Mouse (Mus musculus): ENCODE data around the gene Serpinf1. TPM values are rescaled to one million over a fixed set of nuclear protein-coding genes. Genes with fewer than 3 reads are reported as not detected.

Gene Serpinf1
- polyA plus RNA-seq, 1 experiment from 2014 or later = 87.0 TPM

- H3K36me3 ChIP-seq (ENCODE audit: control insufficient read depth, insufficient read depth, low read length) = no peaks in the 10 kb centered on the region
- WGBS = 64% methylated on average over 4 of the region's 4 CpGs
- no peak overlapping the region for H3K9ac ChIP-seq (ENCODE audit: low read length)
- ATAC-seq (ENCODE audit: insufficient read depth, low FRiP score, low TSS enrichment) = no peak
- no peaks in the 10 kb centered on the region for H3K27me3 ChIP-seq (ENCODE audit: control insufficient read depth, insufficient read depth, low read length)
- H3K4me3 ChIP-seq (ENCODE audit: low read depth, low read length) = no peak overlapping the region
- no peaks in the 10 kb centered on the region for H3K9me3 ChIP-seq (ENCODE audit: control insufficient read depth, low read length)
- H3K4me2 ChIP-seq (ENCODE audit: low read depth) = no peak overlapping the region
- H3K27ac ChIP-seq (ENCODE audit: low read depth, low read length) = no peak overlapping the region
- no peak for DNase-seq (ENCODE audit: low spot score)
- peaks cover 23% of the 10 kb centered on the region for H3K4me1 ChIP-seq (ENCODE audit: control insufficient read depth, insufficient read depth, low read length)
These were observed 41.1 kb upstream of the Serpinf1 start for GRCm38 (mm10) chr11:75463624-75464023.

DNA sequence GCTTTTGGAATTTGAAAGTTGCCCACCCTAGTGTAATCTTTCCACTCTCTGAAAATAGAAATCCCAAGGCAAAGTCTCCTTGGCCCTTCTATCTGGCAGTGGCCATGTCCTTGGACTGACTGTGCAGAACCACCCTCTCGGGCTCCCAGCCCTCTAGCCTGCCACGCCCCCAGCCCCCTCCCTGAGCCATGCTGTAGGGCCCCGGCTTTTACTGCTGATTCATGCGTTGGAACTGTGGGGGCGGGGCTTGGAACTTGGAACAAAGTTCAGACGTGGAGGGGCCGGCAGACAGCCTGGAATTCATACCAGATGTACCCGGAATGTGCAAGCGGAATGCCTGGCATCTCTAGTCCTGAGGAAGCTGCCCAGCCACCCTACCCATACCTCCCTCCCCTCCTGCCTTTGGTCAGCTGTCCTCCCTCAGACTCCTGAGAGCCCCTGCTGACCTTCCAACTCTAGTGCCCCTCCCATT is 40.4 kb upstream of the Serpinf1 start:
- H3K4me3 ChIP-seq (ENCODE audit: low read depth, low read length) = no peak overlapping the region; the same call in 1 of the 2 replicates

GRCm38 (mm10) chr11:75462253-75462783 is 39.8 kb upstream of the Serpinf1 start:
- no peaks in the 10 kb centered on the region for H3K27me3 ChIP-seq (ENCODE audit: control insufficient read depth, insufficient read depth, low read length)

More for the DNA sequence above, 40.4 kb upstream of the Serpinf1 start:
- Histone ChIP-seq H3K4me2 (ENCODE audit: low read depth) (peak overlapping the region; percentile 92), H3K4me1 (ENCODE audit: control insufficient read depth, insufficient read depth, low read length) (peaks cover 23% of the 10 kb centered on the region), H3K36me3 (ENCODE audit: control insufficient read depth, insufficient read depth, low read length) (no peaks in the 10 kb centered on the region), H3K9ac (ENCODE audit: low read length) (no peak overlapping the region; the same call in 1 of the 2 replicates), H3K27ac (ENCODE audit: low read depth, low read length) (no peak overlapping the region), H3K27me3 (ENCODE audit: control insufficient read depth, insufficient read depth, low read length) (no peaks in the 10 kb centered on the region), H3K9me3 (ENCODE audit: control insufficient read depth, low read length) (no peaks in the 10 kb centered on the region)
- DNase-seq (ENCODE audit: low spot score) = peak; percentile 78
- 2% methylated on average over 9 of the region's 9 CpGs for WGBS
- ATAC-seq (ENCODE audit: insufficient read depth, low FRiP score, low TSS enrichment) = no peak

DNA sequence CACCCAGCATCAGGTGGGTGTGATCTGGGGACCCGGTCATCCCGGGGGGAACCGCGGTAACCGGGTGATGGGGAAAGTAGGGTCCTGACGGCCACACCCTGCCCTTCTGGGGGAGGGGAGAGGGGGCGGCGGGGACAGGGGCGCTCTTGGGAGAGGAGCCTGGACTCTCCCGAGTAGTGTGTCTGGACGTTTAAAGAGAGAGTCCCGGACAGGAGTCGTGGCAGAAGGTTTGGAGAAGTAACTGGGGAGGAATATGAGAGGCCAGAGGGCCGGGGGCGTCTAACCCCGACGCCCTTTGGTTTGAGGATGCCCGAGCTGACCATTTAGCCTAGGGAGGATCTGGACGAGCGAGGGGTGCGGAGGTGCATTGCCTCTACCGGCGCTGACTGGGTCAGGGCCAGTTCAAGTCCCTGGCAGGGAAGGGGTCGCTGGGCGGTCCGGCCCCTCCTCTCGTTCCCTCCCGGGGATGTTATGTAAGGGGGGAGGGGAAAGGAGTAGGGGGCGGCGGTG is 39.3 kb upstream of the Serpinf1 start:
- peak overlapping the region; percentile 54 for H3K9ac ChIP-seq (ENCODE audit: low read length)
- H3K4me2 ChIP-seq (ENCODE audit: low read depth) = peak overlapping the region; percentile 92
- H3K27me3 ChIP-seq (ENCODE audit: control insufficient read depth, insufficient read depth, low read length) = no peaks in the 10 kb centered on the region
- no peaks in the 10 kb centered on the region for H3K36me3 ChIP-seq (ENCODE audit: control insufficient read depth, insufficient read depth, low read length)
- peak overlapping the region; percentile 73 for H3K4me3 ChIP-seq (ENCODE audit: low read depth, low read length)
- DNase-seq (ENCODE audit: low spot score) (no peak), ATAC-seq (ENCODE audit: insufficient read depth, low FRiP score, low TSS enrichment) (peak; percentile 10)
- H3K4me1 ChIP-seq (ENCODE audit: control insufficient read depth, insufficient read depth, low read length) = peaks cover 23% of the 10 kb centered on the region
- H3K27ac ChIP-seq (ENCODE audit: low read depth, low read length) = 0 out of 2 replicates have a peak overlapping the region, but pooled peaks have one; percentile 17
- no peaks in the 10 kb centered on the region for H3K9me3 ChIP-seq (ENCODE audit: control insufficient read depth, low read length)
- WGBS = under 1% methylated on average over 29 of the region's 30 CpGs

More at GRCm38 (mm10) chr11:75462253-75462783, 39.8 kb upstream of the Serpinf1 start:
- 6% methylated on average over 15 of the region's 16 CpGs for WGBS
- ATAC-seq (ENCODE audit: insufficient read depth, low FRiP score, low TSS enrichment) (no peak), DNase-seq (ENCODE audit: low spot score) (no peak)
- peak overlapping the region; percentile 92 for H3K4me2 ChIP-seq (ENCODE audit: low read depth)
- H3K36me3 ChIP-seq (ENCODE audit: control insufficient read depth, insufficient read depth, low read length) = no peaks in the 10 kb centered on the region
- H3K4me1 ChIP-seq (ENCODE audit: control insufficient read depth, insufficient read depth, low read length) = peaks cover 23% of the 10 kb centered on the region
- H3K4me3 ChIP-seq (ENCODE audit: low read depth, low read length) = peak overlapping the region; percentile 73
- H3K27ac ChIP-seq (ENCODE audit: low read depth, low read length) = 0 out of 2 replicates have a peak overlapping the region, but pooled peaks have one; percentile 17
- H3K9me3 ChIP-seq (ENCODE audit: control insufficient read depth, low read length) = no peaks in the 10 kb centered on the region
- peak overlapping the region; percentile 54 for H3K9ac ChIP-seq (ENCODE audit: low read length)

- peak within 1 kb of the TSS; percentile 54 for H3K9ac ChIP-seq (ENCODE audit: low read length)
- H3K4me2 ChIP-seq (ENCODE audit: low read depth) = peak within 1 kb of the TSS; percentile 92
- under 1% methylated on average over 46 of the region's 46 CpGs for WGBS
- peaks cover 23% of the 10 kb centered on the region for H3K4me1 ChIP-seq (ENCODE audit: control insufficient read depth, insufficient read depth, low read length)
- DNase-seq (ENCODE audit: low spot score) (peak; percentile 99), ATAC-seq (ENCODE audit: insufficient read depth, low FRiP score, low TSS enrichment) (peak; percentile 93)
- H3K4me3 ChIP-seq (ENCODE audit: low read depth, low read length) = peak within 1 kb of the TSS; percentile 73
- no peaks in the 10 kb centered on the region for H3K36me3 ChIP-seq (ENCODE audit: control insufficient read depth, insufficient read depth, low read length)
- peak within 1 kb of the TSS; percentile 62; the same call in 1 of the 2 replicates for H3K27ac ChIP-seq (ENCODE audit: low read depth, low read length)
- H3K27me3 ChIP-seq (ENCODE audit: control insufficient read depth, insufficient read depth, low read length) = no peaks in the 10 kb centered on the region
- no peaks in the 10 kb centered on the region for H3K9me3 ChIP-seq (ENCODE audit: control insufficient read depth, low read length)
These were observed 38.6 kb upstream of the Serpinf1 start, which contains the start of gene Tlcd2 for GRCm38 (mm10) chr11:75460844-75461742. TSS of gene Tlcd2 (plus strand) at chr11:75461715.

DNA sequence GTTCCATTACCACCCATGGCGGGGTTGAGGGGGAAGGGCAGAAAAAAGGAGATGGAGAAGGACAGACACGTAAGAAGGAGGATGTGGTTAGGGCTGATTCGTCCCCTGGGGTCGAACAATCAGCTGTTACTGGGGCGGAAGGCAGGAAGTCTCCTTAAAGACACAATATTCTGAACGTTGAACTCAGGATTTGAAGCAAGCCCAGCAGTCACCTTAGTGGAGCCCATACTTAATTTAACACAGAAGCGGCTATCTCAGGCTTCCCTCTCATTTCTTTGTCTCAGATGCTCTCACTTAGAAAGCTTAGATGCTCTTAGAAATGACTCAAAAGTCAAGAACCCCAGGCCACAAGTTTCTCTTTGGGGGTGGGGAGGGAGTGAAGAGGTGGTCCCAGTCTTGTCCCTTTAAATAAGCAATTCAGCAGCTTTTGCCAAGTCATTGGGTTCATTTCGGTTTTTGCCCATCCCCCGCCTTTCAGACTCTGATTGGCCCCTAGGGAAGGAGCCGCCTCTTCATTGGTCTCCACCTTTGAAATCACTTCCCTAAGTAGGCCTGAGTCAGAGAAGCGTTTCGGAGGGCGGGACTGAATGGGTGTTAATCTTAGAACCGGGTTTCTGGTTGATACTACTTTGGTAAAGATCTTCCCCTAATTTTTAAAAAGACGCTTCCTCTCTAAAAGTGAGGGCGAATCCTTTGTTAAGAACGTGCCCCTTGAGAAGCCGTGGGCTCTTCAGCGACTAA is 37.8 kb upstream of the Serpinf1 start:
- peak overlapping the region; percentile 92 for H3K4me2 ChIP-seq (ENCODE audit: low read depth)
- peak overlapping the region; percentile 48 for H3K9ac ChIP-seq (ENCODE audit: low read length)
- DNase-seq (ENCODE audit: low spot score) (peak; percentile 90), ATAC-seq (ENCODE audit: insufficient read depth, low FRiP score, low TSS enrichment) (0 out of 2 replicates have a peak, but pooled peaks have one; percentile 29)
- H3K36me3 ChIP-seq (ENCODE audit: control insufficient read depth, insufficient read depth, low read length) = no peaks in the 10 kb centered on the region
- H3K27ac ChIP-seq (ENCODE audit: low read depth, low read length) = peak overlapping the region; percentile 62
- H3K4me1 ChIP-seq (ENCODE audit: control insufficient read depth, insufficient read depth, low read length) = peaks cover 23% of the 10 kb centered on the region
- no peaks in the 10 kb centered on the region for H3K9me3 ChIP-seq (ENCODE audit: control insufficient read depth, low read length)
- WGBS = 4% methylated on average over 19 of the region's 19 CpGs
- no peaks in the 10 kb centered on the region for H3K27me3 ChIP-seq (ENCODE audit: control insufficient read depth, insufficient read depth, low read length)
- peak overlapping the region; percentile 46 for H3K4me3 ChIP-seq (ENCODE audit: low read depth, low read length)

DNA sequence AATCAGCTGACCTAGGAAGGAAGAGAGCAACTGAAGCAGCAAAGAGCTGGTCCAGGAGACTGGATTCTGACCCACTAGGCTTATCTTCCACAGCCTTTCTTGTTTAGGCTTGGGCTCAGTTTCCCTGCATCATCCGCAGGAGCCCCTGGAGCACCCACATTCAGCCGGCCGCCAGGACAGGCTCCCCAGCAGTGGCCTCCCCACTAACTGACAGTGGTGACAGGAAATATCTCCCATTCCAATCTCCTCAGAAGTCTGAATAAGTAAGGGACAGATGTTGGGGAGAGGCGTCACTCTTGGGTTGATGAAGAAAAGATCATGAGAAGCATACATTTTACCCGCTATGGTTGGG is 37.2 kb upstream of the Serpinf1 start:
- H3K9ac ChIP-seq (ENCODE audit: low read length) = no peak overlapping the region
- no peaks in the 10 kb centered on the region for H3K9me3 ChIP-seq (ENCODE audit: control insufficient read depth, low read length)

GRCm38 (mm10) chr11:75459141-75459711 is 36.7 kb upstream of the Serpinf1 start:
- 88% methylated on average over 5 of the region's 5 CpGs for WGBS
- H3K36me3 ChIP-seq (ENCODE audit: control insufficient read depth, insufficient read depth, low read length) = no peaks in the 10 kb centered on the region
- peak overlapping the region; percentile 92 for H3K4me2 ChIP-seq (ENCODE audit: low read depth)
- no peaks in the 10 kb centered on the region for H3K27me3 ChIP-seq (ENCODE audit: control insufficient read depth, insufficient read depth, low read length)
- DNase-seq (ENCODE audit: low spot score) = no peak
- no peaks in the 10 kb centered on the region for H3K9me3 ChIP-seq (ENCODE audit: control insufficient read depth, low read length)
- no peak overlapping the region for H3K9ac ChIP-seq (ENCODE audit: low read length)
- no peak overlapping the region for H3K4me3 ChIP-seq (ENCODE audit: low read depth, low read length)
- no peak overlapping the region for H3K27ac ChIP-seq (ENCODE audit: low read depth, low read length)
- no peak for ATAC-seq (ENCODE audit: insufficient read depth, low FRiP score, low TSS enrichment)
- H3K4me1 ChIP-seq (ENCODE audit: control insufficient read depth, insufficient read depth, low read length) = peaks cover 23% of the 10 kb centered on the region

More for the DNA sequence above, 37.2 kb upstream of the Serpinf1 start:
- ATAC-seq (ENCODE audit: insufficient read depth, low FRiP score, low TSS enrichment) = no peak
- Histone ChIP-seq H3K27me3 (ENCODE audit: control insufficient read depth, insufficient read depth, low read length) (no peaks in the 10 kb centered on the region), H3K27ac (ENCODE audit: low read depth, low read length) (peak overlapping the region; percentile 54), H3K4me3 (ENCODE audit: low read depth, low read length) (0 out of 2 replicates have a peak overlapping the region, but pooled peaks have one; percentile 46), H3K36me3 (ENCODE audit: control insufficient read depth, insufficient read depth, low read length) (no peaks in the 10 kb centered on the region), H3K4me2 (ENCODE audit: low read depth) (peak overlapping the region; percentile 92), H3K4me1 (ENCODE audit: control insufficient read depth, insufficient read depth, low read length) (peaks cover 23% of the 10 kb centered on the region)
- no peak for DNase-seq (ENCODE audit: low spot score)
- WGBS = 25% methylated on average over 5 of the region's 5 CpGs
